Mouse (Mus musculus) mouse embryonic stem cell (cell line): ENCODE data around the gene Slc8b1.

Experiments used
- in situ Hi-C, 2 experiments: fragments of 300-500 bp; cut with MboI; formaldehyde crosslinking; loops; 1 replicate in 1 of 2; 3 replicates in 1 of 2; pipeline ENCODE4 v1.14.3; 2019 to 2020; ENCODE audit warnings: low sequenced_read_pairs in 2 of 2, low pct_unique_long_range_greater_than_20kb in 1 of 2, mixed read lengths in 1 of 2; ENCODE audit not compliant: unreplicated experiment in 1 of 2

Slc8b1 gene

DNA sequence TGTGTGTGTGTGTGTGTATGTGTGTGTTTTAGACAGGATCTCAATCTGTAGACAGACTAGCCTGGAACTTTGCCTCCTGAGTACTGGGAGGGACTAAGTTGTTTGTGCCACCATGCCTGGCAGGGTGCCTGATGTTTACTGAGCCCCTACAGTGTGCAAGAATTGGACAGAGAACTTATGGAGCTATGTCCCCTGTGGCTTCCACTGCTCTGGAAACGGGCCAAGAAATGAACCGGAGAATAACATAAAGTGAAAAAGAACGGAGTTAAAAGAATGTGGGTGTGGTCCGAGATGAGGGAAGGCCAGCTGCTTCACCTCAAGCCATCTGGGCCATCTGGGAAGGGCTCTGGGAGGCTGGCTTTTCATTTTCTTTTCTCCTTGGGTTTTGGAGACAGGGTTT is 3.8 kb downstream of the Slc8b1 start:
- in situ Hi-C loops: loop anchor here (5.0 to 10.0 kb wide), 2 partner anchors 73 to 90 kb away; partner anchors contain the start of genes Iqcd (in 1 of the 2) and Tpcn1 (in 1 of the 2)

GRCm38 (mm10) chr5:120515451-120515850 is 4.5 kb downstream of the Slc8b1 start:
- in situ Hi-C loops: loop anchor here in 1 of 2 experiments (10.0 kb wide), 1 partner anchor 89 kb away; no protein-coding TSS in a partner anchor

DNA sequence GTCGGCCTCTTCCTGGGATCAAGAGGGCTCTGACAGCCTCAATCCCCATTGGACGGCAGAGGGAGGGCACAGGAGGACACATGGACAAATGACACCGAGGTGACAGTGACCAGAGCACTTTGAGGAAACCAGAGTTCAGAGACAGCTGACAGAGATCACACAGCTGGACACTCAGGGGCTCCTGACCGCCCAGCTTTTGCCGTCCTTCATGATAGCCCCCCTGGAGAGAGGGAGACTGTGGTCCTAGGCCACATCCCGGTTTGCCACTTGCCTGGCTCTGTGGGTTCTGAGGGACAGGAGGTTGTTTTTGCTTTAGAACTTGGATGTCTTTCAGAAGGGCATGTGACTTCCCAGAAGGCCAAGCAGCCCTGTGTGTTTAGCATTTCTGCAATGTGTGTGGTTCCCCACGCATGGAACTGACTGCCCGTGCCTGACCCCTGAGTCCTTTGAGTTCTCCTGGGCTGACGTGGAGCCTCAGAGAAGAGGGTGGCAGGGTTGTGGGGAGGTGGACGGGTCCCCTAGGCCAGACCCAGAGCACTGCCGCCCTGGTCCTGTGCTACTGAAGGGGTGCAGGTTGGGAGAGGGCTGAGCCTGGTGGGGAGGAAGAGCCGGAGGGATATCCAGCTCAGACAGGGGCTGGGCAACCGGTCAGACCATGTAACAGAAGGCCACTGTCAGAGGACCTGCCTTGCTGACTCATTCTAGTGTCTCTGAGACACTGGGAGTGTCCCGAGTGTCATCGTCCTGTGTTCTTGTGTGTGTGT is 5.4 kb downstream of the Slc8b1 start:
- in situ Hi-C loops: loop anchor here in 1 of 2 experiments (10.0 kb wide), 1 partner anchor 88 kb away; no protein-coding TSS in a partner anchor

DNA sequence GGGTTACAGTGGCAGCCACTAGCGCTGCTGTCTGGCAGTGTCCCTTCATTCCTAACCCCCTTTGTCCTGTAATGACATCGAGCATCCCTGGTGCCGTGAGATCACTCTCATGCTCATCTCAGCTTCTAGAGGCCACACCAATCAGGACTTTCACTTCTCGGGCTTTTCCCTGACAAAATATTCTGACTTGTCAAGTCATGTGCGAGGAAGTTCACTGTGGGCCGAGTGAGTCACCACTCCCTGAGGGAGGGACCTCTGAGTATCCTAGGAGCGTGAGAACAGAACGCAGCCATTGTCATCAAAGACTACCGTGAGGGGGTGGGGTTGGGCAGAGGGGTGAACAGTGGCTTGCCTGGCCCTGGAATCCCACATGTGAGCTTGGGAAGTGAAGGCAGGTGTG is 6.6 kb downstream of the Slc8b1 start:
- in situ Hi-C loops: loop anchor here in 1 of 2 experiments (10.0 kb wide), 1 partner anchor 87 kb away; no protein-coding TSS in a partner anchor

GRCm38 (mm10) chr5:120522649-120523048 is 11.7 kb downstream of the Slc8b1 start:
- in situ Hi-C loops: no loop called here

- in situ Hi-C loops: no loop called here
Observed at GRCm38 (mm10) chr5:120524736-120525135, 13.8 kb downstream of the Slc8b1 start.

GRCm38 (mm10) chr5:120525737-120526136 is 14.8 kb downstream of the Slc8b1 start:
- in situ Hi-C loops: no loop called here

DNA sequence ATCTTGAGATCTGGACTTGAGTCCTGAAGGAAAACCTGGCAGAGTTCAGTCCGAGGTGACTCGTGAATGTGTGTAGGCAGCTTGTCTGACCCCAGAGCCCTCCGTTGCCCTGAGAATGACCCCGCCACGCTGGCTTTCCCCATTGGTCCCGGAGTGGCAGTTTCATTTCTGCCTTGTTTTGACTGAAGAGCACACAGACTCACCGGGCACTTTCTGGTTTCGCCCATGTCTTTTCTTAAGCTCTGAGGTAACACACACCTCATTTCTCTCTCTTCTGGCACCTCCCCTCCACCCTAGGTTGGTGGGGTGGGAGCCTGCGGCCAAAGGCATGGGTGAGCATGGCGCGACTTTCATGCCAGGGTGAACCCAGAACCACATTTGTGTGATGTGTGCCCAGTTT is 15.3 kb downstream of the Slc8b1 start:
- in situ Hi-C loops: no loop called here

- in situ Hi-C loops: no loop called here
Observed at GRCm38 (mm10) chr5:120527296-120527964, 16.5 kb downstream of the Slc8b1 start.

GRCm38 (mm10) chr5:120531631-120532030 is 20.7 kb downstream of the Slc8b1 start:
- in situ Hi-C loops: no loop called here

DNA sequence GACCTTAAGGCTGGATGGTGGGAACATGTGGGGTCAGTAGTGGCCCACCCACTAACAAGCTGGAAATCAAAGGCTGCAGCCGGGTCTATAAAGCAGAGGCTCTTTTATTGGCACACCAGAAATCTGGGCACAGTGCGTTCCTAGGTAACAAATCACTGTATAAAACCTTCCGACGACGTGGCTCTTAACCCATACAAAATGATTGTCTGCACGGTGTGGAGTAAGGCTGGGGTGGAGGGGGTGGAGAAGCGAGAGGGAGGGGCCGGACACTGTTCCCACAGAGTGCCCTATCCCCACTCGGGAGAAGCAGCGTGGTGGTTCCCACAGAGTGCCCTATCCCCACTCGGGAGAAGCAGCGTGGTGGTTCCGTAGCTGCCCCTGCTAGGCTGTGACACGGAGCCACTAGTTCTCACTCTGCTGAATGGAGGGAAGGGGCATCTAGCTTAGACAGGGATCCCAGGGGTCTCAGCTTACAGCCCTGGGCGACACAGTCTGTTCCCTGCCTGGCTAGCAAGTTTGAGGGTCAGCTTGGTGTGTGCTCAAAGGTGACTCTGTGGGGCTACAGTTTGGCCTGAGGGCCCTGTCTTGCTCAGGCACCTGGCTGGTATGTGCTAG is 23.2 kb downstream of the Slc8b1 start:
- in situ Hi-C loops: no loop called here

- in situ Hi-C loops: no loop called here
Observed at GRCm38 (mm10) chr5:120534686-120535075, 23.7 kb downstream of the Slc8b1 start.

DNA sequence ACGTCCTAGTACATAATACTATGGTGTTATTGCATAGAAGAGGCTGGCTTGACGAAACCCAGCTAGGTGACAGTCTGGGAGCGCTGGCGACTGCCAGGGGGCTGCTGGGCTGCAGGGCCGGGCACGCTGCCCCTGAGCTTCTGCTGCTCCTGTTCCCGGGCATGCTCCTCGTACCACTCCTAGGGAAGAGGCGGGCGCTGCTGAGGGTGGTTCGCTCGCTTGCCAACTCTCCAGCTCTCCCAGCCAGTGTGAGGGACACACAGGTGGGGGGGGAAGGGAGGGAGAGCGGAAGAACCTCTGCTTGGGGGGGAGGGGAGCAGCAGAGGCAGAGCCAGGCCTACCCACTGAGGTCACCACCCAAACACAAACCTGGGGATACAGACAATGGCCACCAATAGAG is 25.1 kb downstream of the Slc8b1 start:
- in situ Hi-C loops: no loop called here

DNA sequence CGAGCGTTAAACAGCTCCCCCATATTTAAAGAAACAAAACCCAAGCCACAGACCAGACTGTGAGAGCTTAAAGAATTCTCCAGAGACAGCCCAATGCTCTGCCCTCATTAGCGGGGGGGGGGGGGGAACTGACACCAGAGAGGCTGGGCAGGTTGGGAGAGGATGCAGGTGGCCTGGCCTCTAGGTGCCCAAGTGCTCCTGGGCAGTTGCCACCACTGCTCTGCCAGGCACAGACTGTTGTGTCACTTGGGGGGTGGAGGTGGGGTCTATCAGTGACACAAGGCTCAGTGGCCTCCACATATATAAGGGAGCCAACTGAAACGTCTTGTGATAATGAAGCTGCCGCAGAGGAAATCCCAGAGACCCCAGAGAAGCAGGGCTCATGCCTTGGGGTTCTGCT is 25.7 kb downstream of the Slc8b1 start:
- in situ Hi-C loops: no loop called here

GRCm38 (mm10) chr5:120548236-120548850 is 37.4 kb downstream of the Slc8b1 start:
- in situ Hi-C loops: no loop called here

GRCm38 (mm10) chr5:120550137-120550536 is 39.2 kb downstream of the Slc8b1 start:
- in situ Hi-C loops: no loop called here

- in situ Hi-C loops: no loop called here
Observed at GRCm38 (mm10) chr5:120550673-120551072, 39.7 kb downstream of the Slc8b1 start.

DNA sequence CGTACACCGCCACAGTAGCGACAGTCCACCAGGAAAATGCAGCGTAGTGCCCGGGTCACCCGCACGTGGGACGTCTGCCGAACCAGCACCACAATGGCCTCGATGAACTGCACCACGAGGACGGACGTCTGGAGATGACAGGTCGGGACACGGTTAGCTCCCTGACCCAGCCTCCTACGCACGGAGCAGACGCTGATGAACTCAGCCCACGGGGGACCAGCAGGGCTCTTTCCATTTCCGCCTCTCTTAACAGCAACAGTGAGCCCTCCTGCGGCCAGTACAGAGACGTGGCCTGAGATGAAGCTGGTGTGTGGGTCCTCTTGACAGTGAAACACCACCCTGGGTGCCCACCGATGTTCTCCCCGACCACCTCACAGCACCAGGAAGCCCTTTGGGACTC is 44.9 kb downstream of the Slc8b1 start:
- in situ Hi-C loops: no loop called here

- in situ Hi-C loops: no loop called here
Observed at GRCm38 (mm10) chr5:120558041-120558440, 47.1 kb downstream of the Slc8b1 start.
